Mouse (Mus musculus): ENCODE results near the gene Fndc3a. TPM values are rescaled to one million over a fixed set of nuclear protein-coding genes. Genes with fewer than 3 reads are reported as not detected.
A peak's percentile ranks its signal among the peaks of the same experiment; 100 is the strongest.

The Fndc3a gene
- polyA plus RNA-seq, 1 experiment from 2014 or later = 25.0 TPM

DNA sequence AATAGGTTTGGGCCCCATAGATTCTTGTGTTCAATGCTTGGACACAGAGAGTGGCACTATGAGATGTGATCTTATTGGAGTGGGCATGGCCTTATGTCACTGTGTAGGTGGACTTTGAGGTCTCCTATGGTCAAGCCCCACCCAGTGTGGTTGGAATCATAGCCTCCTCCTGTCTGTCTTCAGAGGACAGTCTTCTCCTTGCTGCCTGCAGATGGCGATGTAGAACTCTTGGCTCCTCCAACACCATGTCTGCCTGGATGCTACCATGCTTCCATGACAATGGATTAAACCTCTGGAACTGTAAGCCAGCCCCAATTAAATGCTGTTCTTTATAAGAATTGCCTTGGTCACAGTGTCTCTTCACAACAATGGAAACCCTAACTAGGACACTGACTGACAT lies 204.8 kb downstream of the Fndc3a start:
- no peak overlapping the region for H3K4me2 ChIP-seq (replicated peaks; ENCODE audit: low read depth)
- H3K27me3 ChIP-seq (ENCODE audit: control insufficient read depth, insufficient read depth, low read length) = no peaks in the 10 kb centered on the region
- ATAC-seq (ENCODE audit: low FRiP score, low TSS enrichment) = no peak
- no peak for DNase-seq (ENCODE audit: low spot score)
- no peaks in the 10 kb centered on the region for H3K36me3 ChIP-seq (ENCODE audit: control insufficient read depth, insufficient read depth, low read length)
- no peak overlapping the region for H3K27ac ChIP-seq (replicated peaks)
- H3K9ac ChIP-seq (ENCODE audit: low read length) = no peak overlapping the region
- TF ChIP-seq CTCF (IDR thresholded peaks at IDR 0.05; ENCODE audit: low read depth) (peak; percentile 42), EP300 (optimal IDR thresholded peaks at IDR 0.05) (no peak)
- no peaks in the 10 kb centered on the region for H3K9me3 ChIP-seq (ENCODE audit: control insufficient read depth, low read length)
- WGBS = 95% methylated on average over 1 of the region's 1 CpGs
- H3K4me3 ChIP-seq (ENCODE audit: low read depth, low read length) = no peak overlapping the region
- no peaks in the 10 kb centered on the region for H3K4me1 ChIP-seq (replicated peaks; ENCODE audit: control insufficient read depth, insufficient read depth)

DNA sequence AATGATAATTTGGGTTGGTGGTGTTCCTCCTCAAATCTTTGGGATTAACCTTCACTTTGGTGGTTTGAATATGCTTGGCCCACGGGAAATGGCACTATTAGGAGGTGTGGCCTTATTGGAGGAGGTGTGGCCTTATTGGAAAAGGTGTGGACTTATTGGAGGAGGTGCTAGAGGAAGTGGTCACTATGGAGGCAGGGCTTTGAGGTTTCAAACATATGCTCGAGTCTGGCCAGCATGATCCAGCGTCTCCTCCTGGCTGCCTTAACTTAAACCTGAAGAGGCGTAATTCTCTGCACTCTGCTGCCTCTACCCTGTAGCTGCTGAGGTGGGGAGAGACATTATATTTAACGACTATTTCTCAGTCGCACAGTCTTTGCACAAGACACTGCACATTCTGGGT lies 206.6 kb downstream of the Fndc3a start:
- DNase-seq (ENCODE audit: low spot score) (no peak), ATAC-seq (ENCODE audit: low FRiP score, low TSS enrichment) (0 out of 2 replicates have a peak, but pooled peaks have one; percentile 32)
- no peak overlapping the region for H3K4me2 ChIP-seq (replicated peaks; ENCODE audit: low read depth)
- no peaks in the 10 kb centered on the region for H3K36me3 ChIP-seq (ENCODE audit: control insufficient read depth, insufficient read depth, low read length)
- no peak overlapping the region for H3K27ac ChIP-seq (replicated peaks)
- WGBS = 62% methylated on average over 6 of the region's 6 CpGs
- H3K4me1 ChIP-seq (replicated peaks; ENCODE audit: control insufficient read depth, insufficient read depth) = no peaks in the 10 kb centered on the region
- H3K27me3 ChIP-seq (ENCODE audit: control insufficient read depth, insufficient read depth, low read length) = no peaks in the 10 kb centered on the region
- H3K9me3 ChIP-seq (ENCODE audit: control insufficient read depth, low read length) = no peaks in the 10 kb centered on the region
- H3K9ac ChIP-seq (ENCODE audit: low read length) = no peak overlapping the region
- TF ChIP-seq CTCF (IDR thresholded peaks at IDR 0.05; ENCODE audit: low read depth) (no peak), EP300 (optimal IDR thresholded peaks at IDR 0.05) (no peak)
- H3K4me3 ChIP-seq (ENCODE audit: low read depth, low read length) = no peak overlapping the region

DNA sequence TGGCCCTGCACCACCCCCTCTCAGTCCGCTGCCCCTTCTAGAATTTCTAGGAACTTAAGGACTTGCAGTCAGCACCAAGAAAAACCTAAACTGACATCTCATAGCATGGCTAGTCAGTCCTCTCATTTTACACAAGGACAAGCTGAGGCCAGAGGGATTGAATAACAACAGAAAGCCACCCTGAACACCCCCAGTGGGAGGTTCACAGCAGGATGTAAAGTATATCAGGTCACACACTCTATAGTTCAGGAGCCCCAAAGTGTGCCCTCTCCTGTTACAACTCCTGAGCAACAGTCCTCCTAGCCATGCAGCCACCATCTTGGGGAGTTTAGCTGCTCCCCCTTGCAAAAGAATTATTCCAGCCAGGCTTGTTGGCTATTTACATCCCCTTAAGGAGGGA lies 216.0 kb downstream of the Fndc3a start:
- DNase-seq (ENCODE audit: low spot score) (no peak), ATAC-seq (ENCODE audit: low FRiP score, low TSS enrichment) (no peak)
- H3K4me3 ChIP-seq (ENCODE audit: low read depth, low read length) = no peak overlapping the region
- H3K9me3 ChIP-seq (ENCODE audit: control insufficient read depth, low read length) = no peaks in the 10 kb centered on the region
- WGBS = 72% methylated on average over 1 of the region's 1 CpGs
- H3K27ac ChIP-seq (replicated peaks) = no peak overlapping the region
- no peak overlapping the region for H3K9ac ChIP-seq (ENCODE audit: low read length)
- no peaks in the 10 kb centered on the region for H3K36me3 ChIP-seq (ENCODE audit: control insufficient read depth, insufficient read depth, low read length)
- H3K4me2 ChIP-seq (replicated peaks; ENCODE audit: low read depth) = no peak overlapping the region
- no peaks in the 10 kb centered on the region for H3K4me1 ChIP-seq (replicated peaks; ENCODE audit: control insufficient read depth, insufficient read depth)
- H3K27me3 ChIP-seq (ENCODE audit: control insufficient read depth, insufficient read depth, low read length) = no peaks in the 10 kb centered on the region
- no peak for TF ChIP-seq EP300 (optimal IDR thresholded peaks at IDR 0.05)
- no peak for TF ChIP-seq CTCF (IDR thresholded peaks at IDR 0.05; ENCODE audit: low read depth)

DNA sequence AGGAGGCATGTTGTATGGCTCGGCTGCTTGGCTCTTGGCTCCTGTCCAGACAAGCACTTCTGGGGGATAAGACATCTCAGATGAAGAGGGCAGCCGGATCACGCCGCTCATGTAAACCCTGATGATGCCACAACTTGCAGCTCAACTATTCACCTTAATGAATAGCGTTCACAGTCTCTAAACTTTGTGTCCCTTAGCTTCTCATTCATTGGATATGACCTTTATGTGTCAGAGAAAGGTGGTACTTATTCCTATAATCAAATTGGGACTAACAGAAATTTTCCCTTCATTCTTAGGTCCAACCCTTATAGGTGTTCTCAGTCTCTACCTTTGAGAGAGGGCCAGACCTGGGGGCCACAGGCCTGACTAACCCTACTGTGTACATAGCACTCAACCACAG lies 218.1 kb downstream of the Fndc3a start, which contains the start of gene Gm9195:
Gene Gm9195 (minus strand): TSS at position 101 of the 400 bp plus-strand sequence.
- Histone ChIP-seq H3K9me3 (ENCODE audit: control insufficient read depth, low read length) (no peaks in the 10 kb centered on the region), H3K36me3 (ENCODE audit: control insufficient read depth, insufficient read depth, low read length) (no peaks in the 10 kb centered on the region), H3K27ac (replicated peaks) (no peak within 1 kb of the TSS), H3K4me3 (ENCODE audit: low read depth, low read length) (no peak within 1 kb of the TSS), H3K27me3 (ENCODE audit: control insufficient read depth, insufficient read depth, low read length) (no peaks in the 10 kb centered on the region), H3K4me2 (replicated peaks; ENCODE audit: low read depth) (no peak within 1 kb of the TSS), H3K9ac (ENCODE audit: low read length) (no peak within 1 kb of the TSS), H3K4me1 (replicated peaks; ENCODE audit: control insufficient read depth, insufficient read depth) (no peaks in the 10 kb centered on the region)
- no peak for ATAC-seq (ENCODE audit: low FRiP score, low TSS enrichment)
- WGBS = 58% methylated on average over 5 of the region's 5 CpGs
- no peak for DNase-seq (ENCODE audit: low spot score)
- no peak for TF ChIP-seq EP300 (optimal IDR thresholded peaks at IDR 0.05)
- no peak for TF ChIP-seq CTCF (IDR thresholded peaks at IDR 0.05; ENCODE audit: low read depth)

DNA sequence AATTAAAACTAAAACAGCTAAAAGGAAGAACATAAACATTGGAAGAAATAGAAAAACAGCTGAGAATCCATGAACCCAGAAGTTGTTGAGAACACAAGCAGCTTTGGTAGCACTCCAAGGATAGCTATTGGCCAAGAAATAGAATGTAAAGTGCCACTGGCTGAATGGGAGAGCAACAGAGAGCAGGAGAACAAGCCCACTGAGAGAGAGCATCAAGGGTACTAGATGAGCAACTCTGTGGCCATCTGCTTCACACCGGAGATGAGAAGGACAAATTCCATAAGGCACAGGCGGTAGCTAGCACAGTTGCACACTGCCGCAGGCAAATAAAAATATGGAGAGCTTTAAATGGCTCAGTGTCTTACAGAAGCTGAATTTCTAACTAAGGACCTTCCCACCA lies 219.4 kb downstream of the Fndc3a start:
- Histone ChIP-seq H3K27ac (replicated peaks) (no peak overlapping the region), H3K4me1 (replicated peaks; ENCODE audit: control insufficient read depth, insufficient read depth) (no peaks in the 10 kb centered on the region), H3K4me3 (ENCODE audit: low read depth, low read length) (no peak overlapping the region), H3K9ac (ENCODE audit: low read length) (no peak overlapping the region), H3K9me3 (ENCODE audit: control insufficient read depth, low read length) (no peaks in the 10 kb centered on the region), H3K4me2 (replicated peaks; ENCODE audit: low read depth) (no peak overlapping the region), H3K27me3 (ENCODE audit: control insufficient read depth, insufficient read depth, low read length) (no peaks in the 10 kb centered on the region), H3K36me3 (ENCODE audit: control insufficient read depth, insufficient read depth, low read length) (no peaks in the 10 kb centered on the region)
- DNase-seq (ENCODE audit: low spot score) (no peak), ATAC-seq (ENCODE audit: low FRiP score, low TSS enrichment) (no peak)
- WGBS = 95% methylated on average over 3 of the region's 3 CpGs
- TF ChIP-seq CTCF (IDR thresholded peaks at IDR 0.05; ENCODE audit: low read depth) (no peak), EP300 (optimal IDR thresholded peaks at IDR 0.05) (no peak)

Other genes with a start within 250 kb of the Fndc3a start
- not detected in 2 replicates for gene Gm9195, start 218.2 kb downstream of the Fndc3a start, polyA plus RNA-seq (2015; fragmentation: Nextera tagmentation; extraction: Ambion mirVana)